Mouse (Mus musculus) urinary bladder, postnatal 25 days (tissue): ENCODE measurements around the gene Vmn2r16.

Experiments used
- DNase-seq: peaks from one replicate; pipeline ENCODE4 v3.0.0; 2022; ENCODE audit warnings: low spot score

Vmn2r16 gene

GRCm38 (mm10) chr5:109329862-109330261, at the start of gene Vmn2r16:
Vmn2r16 (plus strand) TSS chr5:109330162.
- no peak for DNase-seq

GRCm38 (mm10) chr5:109294655-109295054, 35.3 kb upstream of the Vmn2r16 start:
- DNase-seq: no peak

DNA sequence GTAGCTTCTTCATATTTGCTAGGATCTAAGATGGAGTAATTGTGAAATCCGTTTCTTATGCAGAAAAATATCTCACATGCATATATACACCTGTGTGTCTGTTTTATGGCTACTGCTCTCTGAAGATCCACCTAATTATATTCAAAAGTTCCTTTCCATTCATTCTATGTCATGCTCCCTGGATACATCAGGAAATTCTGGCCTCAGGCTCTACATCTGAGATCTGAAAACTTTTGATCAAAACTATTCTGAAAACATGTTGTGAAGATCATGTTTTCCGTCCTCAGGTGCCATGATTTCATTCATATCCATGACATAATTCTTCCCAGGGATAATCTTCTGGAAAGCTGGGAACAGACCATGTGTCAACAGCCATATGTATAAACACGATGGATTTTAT, 32.4 kb upstream of the Vmn2r16 start, which contains the start of gene Vmn2r15:
Gene Vmn2r15 (minus strand): TSS at position 101 of the 400 bp plus-strand sequence.
- no peak for DNase-seq

DNA sequence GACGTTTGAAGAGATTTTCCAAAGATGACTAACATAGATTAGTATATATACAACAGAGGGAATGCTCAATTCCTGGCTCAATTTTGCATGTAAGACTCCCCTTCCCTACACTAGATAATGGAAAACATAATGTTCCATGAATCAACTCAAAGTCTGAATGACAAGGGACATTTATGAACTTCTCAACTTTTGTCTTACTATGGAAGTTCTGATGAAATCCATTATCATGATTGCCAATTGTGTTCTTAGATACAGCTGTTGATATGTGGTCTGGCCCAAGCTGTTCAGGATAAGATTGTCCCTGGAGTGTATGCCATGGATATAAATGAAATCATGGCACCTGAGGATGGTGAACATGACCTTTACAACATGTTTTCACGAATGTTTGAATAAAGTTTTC, 89.4 kb downstream of the Vmn2r16 start, which contains the start of gene Vmn2r17:
Gene Vmn2r17 (plus strand): TSS at position 301 of the 400 bp plus-strand sequence.
- DNase-seq: no peak
